Mouse (Mus musculus) CH12.LX (cell line): ENCODE results near the gene Cog1. TPM values are rescaled to one million over a fixed set of nuclear protein-coding genes. Genes with fewer than 3 reads are reported as not detected.

Source experiments
- DNase-seq: peaks from one replicate; pipeline ENCODE4 v3.0.0-alpha.2; 2013; ENCODE audit errors: extremely low read depth
- H3K27ac ChIP-seq: 2 replicates; pipeline ENCODE4 v1.5.1; 2012; ENCODE audit warnings: low read depth, mild to moderate bottlenecking, control low read depth, moderate library complexity; ENCODE audit not compliant: insufficient read depth
- H3K27me3 ChIP-seq: replicated peaks from 2 replicates; pipeline ENCODE3; 2012; ENCODE audit warnings: inconsistent platforms
- H3K36me3 ChIP-seq, 2 experiments: replicated peaks in 1 of 2; 2 replicates each; pipeline versions ENCODE3 to v1.6.1; 2012; ENCODE audit warnings: inconsistent platforms in 1 of 2, low read length in 1 of 2, mild to moderate bottlenecking in 1 of 2, mixed read lengths in 1 of 2, moderate library complexity in 1 of 2; ENCODE audit not compliant: control insufficient read depth in 1 of 2, insufficient read depth in 1 of 2
- H3K4me1 ChIP-seq, 2 experiments: 2 replicates each; pipeline ENCODE4 v1.6.1; 2012; ENCODE audit warnings: inconsistent platforms in 1 of 2, moderate library complexity in 1 of 2; ENCODE audit not compliant: insufficient read depth in 2 of 2, control insufficient read depth in 1 of 2
- H3K4me2 ChIP-seq: 2 replicates; pipeline ENCODE4 v1.6.1; 2012; ENCODE audit warnings: low read depth, mild to moderate bottlenecking, control low read depth; ENCODE audit not compliant: poor library complexity, insufficient read depth, severe bottlenecking
- H3K4me3 ChIP-seq, 3 experiments: fragments of 150-350 bp in 1 of 3; sonication (generic) in 1 of 3; replicated peaks in 1 of 3; 2 replicates each; pipeline versions ENCODE3 to v1.5.1; 2011 to 2012; ENCODE audit warnings: low read depth in 2 of 3, low read length in 2 of 3, mild to moderate bottlenecking in 2 of 3, moderate library complexity in 2 of 3, control low read depth in 1 of 3, improper control_type of control experiment in 1 of 3, inconsistent platforms in 1 of 3, mixed read lengths in 1 of 3; ENCODE audit not compliant: poor library complexity in 1 of 3
- H3K79me2 ChIP-seq: replicated peaks from 2 replicates; pipeline ENCODE4 v1.6.1; 2012; ENCODE audit warnings: mild to moderate bottlenecking, moderate library complexity; ENCODE audit not compliant: control insufficient read depth, poor library complexity, insufficient read depth, severe bottlenecking; ENCODE audit errors: extremely low read depth
- H3K9ac ChIP-seq: 2 replicates; pipeline ENCODE4 v1.6.1; 2012; ENCODE audit warnings: low read depth, mild to moderate bottlenecking, control low read depth, moderate library complexity; ENCODE audit not compliant: insufficient read depth
- H3K9me3 ChIP-seq: replicated peaks from 2 replicates; pipeline ENCODE3; 2012; ENCODE audit warnings: low read length, inconsistent platforms, mixed read lengths
- BHLHE40 ChIP-seq: IDR thresholded peaks from 2 replicates; pipeline ENCODE4 v1.6.1; 2011; ENCODE audit warnings: mild to moderate bottlenecking, low read depth, low read length, improper control_type of control experiment
- CHD1 ChIP-seq: IDR thresholded peaks from 2 replicates; pipeline ENCODE4 v1.6.1; 2012; ENCODE audit warnings: low read depth, low read length, improper control_type of control experiment, inconsistent platforms
- CHD2 ChIP-seq: IDR thresholded peaks from 2 replicates; pipeline ENCODE4 v1.6.1; 2011; ENCODE audit warnings: low read length, improper control_type of control experiment
- CTCF ChIP-seq, 2 experiments: IDR thresholded peaks in 1 of 2; conservative IDR thresholded peaks in 1 of 2; 2 replicates each; pipeline ENCODE4 v1.5.1; 2011 to 2012; ENCODE audit warnings: low read depth in 2 of 2, low read length in 2 of 2, improper control_type of control experiment in 1 of 2, inconsistent platforms in 1 of 2, mild to moderate bottlenecking in 1 of 2, moderate library complexity in 1 of 2
- E2F4 ChIP-seq: IDR thresholded peaks from 2 replicates; pipeline ENCODE4 v1.6.1; 2011; ENCODE audit warnings: low read depth, low read length, improper control_type of control experiment; ENCODE audit not compliant: insufficient replicate concordance
- ELF1 ChIP-seq: IDR thresholded peaks from 2 replicates; pipeline ENCODE4 v1.6.1; 2014; ENCODE audit warnings: low read depth, mild to moderate bottlenecking, inconsistent platforms, low read length, improper control_type of control experiment
- EP300 ChIP-seq: IDR thresholded peaks from 2 replicates; pipeline ENCODE4 v1.6.1; 2011; ENCODE audit warnings: low read length, improper control_type of control experiment
- ETS1 ChIP-seq: conservative IDR thresholded peaks from 2 replicates; pipeline ENCODE4 v1.6.1; 2012; ENCODE audit warnings: low read depth, mild to moderate bottlenecking, inconsistent platforms, low read length, improper control_type of control experiment, moderate library complexity
- GABPA ChIP-seq: IDR thresholded peaks from 2 replicates; pipeline ENCODE4 v1.6.1; 2012; ENCODE audit warnings: low read depth, low read length, improper control_type of control experiment, inconsistent platforms; ENCODE audit not compliant: insufficient replicate concordance
- HCFC1 ChIP-seq: IDR thresholded peaks from 2 replicates; pipeline ENCODE4 v1.6.1; 2012; ENCODE audit warnings: low read depth, mild to moderate bottlenecking, inconsistent platforms, low read length, improper control_type of control experiment
- IRF4 ChIP-seq: IDR thresholded peaks from 2 replicates; pipeline ENCODE4 v1.6.1; 2014; ENCODE audit warnings: low read depth, mild to moderate bottlenecking, inconsistent platforms, low read length, improper control_type of control experiment
- JUN ChIP-seq: IDR thresholded peaks from 2 replicates; pipeline ENCODE4 v1.6.1; 2011; ENCODE audit warnings: low read depth, mild to moderate bottlenecking, low read length, improper control_type of control experiment, moderate library complexity; ENCODE audit not compliant: insufficient read depth
- JUND ChIP-seq: conservative IDR thresholded peaks from 2 replicates; pipeline ENCODE4 v1.6.1; 2011; ENCODE audit warnings: low read depth, low read length, improper control_type of control experiment
- KAT2A ChIP-seq: IDR thresholded peaks from 2 replicates; pipeline ENCODE4 v1.6.1; 2012; ENCODE audit warnings: low read length, improper control_type of control experiment, inconsistent platforms; ENCODE audit not compliant: insufficient replicate concordance
- MAFK ChIP-seq: IDR thresholded peaks from 2 replicates; pipeline ENCODE4 v1.6.1; 2011; ENCODE audit warnings: low read length, improper control_type of control experiment; ENCODE audit not compliant: insufficient replicate concordance
- MAX ChIP-seq: IDR thresholded peaks from 2 replicates; pipeline ENCODE4 v1.6.1; 2011; ENCODE audit warnings: low read length, improper control_type of control experiment
- MAZ ChIP-seq: IDR thresholded peaks from 2 replicates; pipeline ENCODE4 v1.6.1; 2012; ENCODE audit warnings: low read depth, mild to moderate bottlenecking, inconsistent platforms, low read length, improper control_type of control experiment, moderate library complexity
- MEF2A ChIP-seq: IDR thresholded peaks from 2 replicates; pipeline ENCODE4 v1.6.1; 2014; ENCODE audit warnings: low read depth, mild to moderate bottlenecking, inconsistent platforms, low read length, improper control_type of control experiment, borderline replicate concordance
- MXI1 ChIP-seq: IDR thresholded peaks from 2 replicates; pipeline ENCODE4 v1.6.1; 2011; ENCODE audit warnings: mild to moderate bottlenecking, low read depth, low read length, improper control_type of control experiment
- MYC ChIP-seq: IDR thresholded peaks from 2 replicates; pipeline ENCODE4 v1.6.1; 2011; ENCODE audit warnings: low read depth, mild to moderate bottlenecking, improper control_type of control experiment, low read length
- NELFE ChIP-seq: IDR thresholded peaks from 2 replicates; pipeline ENCODE4 v1.6.1; 2011; ENCODE audit warnings: low read depth, low read length, improper control_type of control experiment
- NRF1 ChIP-seq: IDR thresholded peaks from 2 replicates; pipeline ENCODE4 v1.6.1; 2014; ENCODE audit warnings: low read depth, mild to moderate bottlenecking, inconsistent platforms, low read length, improper control_type of control experiment, moderate library complexity
- PAX5 ChIP-seq: IDR thresholded peaks from 2 replicates; pipeline ENCODE4 v1.6.1; 2012; ENCODE audit warnings: low read length, inconsistent platforms, mixed read lengths
- POLR2A ChIP-seq: IDR thresholded peaks from 2 replicates; pipeline ENCODE4 v1.6.1; 2011; ENCODE audit warnings: low read depth, mild to moderate bottlenecking, improper control_type of control experiment, low read length
- POLR2AphosphoS2 ChIP-seq: IDR thresholded peaks from 2 replicates; pipeline ENCODE4 v1.6.1; 2011; ENCODE audit warnings: low read depth, low read length, improper control_type of control experiment
- RAD21 ChIP-seq: IDR thresholded peaks from 2 replicates; pipeline ENCODE4 v1.6.1; 2011; ENCODE audit warnings: low read depth, mild to moderate bottlenecking, low read length, improper control_type of control experiment, moderate library complexity
- RCOR1 ChIP-seq: conservative IDR thresholded peaks from 2 replicates; pipeline ENCODE4 v1.6.1; 2012; ENCODE audit warnings: low read depth, mild to moderate bottlenecking, inconsistent platforms, low read length, improper control_type of control experiment
- SIN3A ChIP-seq: IDR thresholded peaks from 2 replicates; pipeline ENCODE4 v1.6.1; 2012; ENCODE audit warnings: low read length, improper control_type of control experiment, inconsistent platforms
- SMC3 ChIP-seq: IDR thresholded peaks from 2 replicates; pipeline ENCODE4 v1.6.1; 2011; ENCODE audit warnings: low read depth, low read length, improper control_type of control experiment
- TBP ChIP-seq: conservative IDR thresholded peaks from 2 replicates; pipeline ENCODE4 v1.6.1; 2011; ENCODE audit warnings: low read depth, low read length, improper control_type of control experiment
- TCF12 ChIP-seq: IDR thresholded peaks from 2 replicates; pipeline ENCODE4 v1.6.1; 2014; ENCODE audit warnings: low read depth, mild to moderate bottlenecking, inconsistent platforms, low read length, improper control_type of control experiment
- UBTF ChIP-seq: IDR thresholded peaks from 2 replicates; pipeline ENCODE4 v1.6.1; 2012; ENCODE audit warnings: low read depth, mild to moderate bottlenecking, inconsistent platforms, low read length, improper control_type of control experiment, moderate library complexity
- USF1 ChIP-seq: IDR thresholded peaks from 2 replicates; pipeline ENCODE4 v1.6.1; 2014; ENCODE audit warnings: low read depth, mild to moderate bottlenecking, inconsistent platforms, low read length, improper control_type of control experiment
- USF2 ChIP-seq: conservative IDR thresholded peaks from 2 replicates; pipeline ENCODE4 v1.6.1; 2011; ENCODE audit warnings: low read depth, low read length, improper control_type of control experiment
- ZC3H11A ChIP-seq: IDR thresholded peaks from 2 replicates; pipeline ENCODE4 v1.6.1; 2012; ENCODE audit warnings: low read depth, mild to moderate bottlenecking, inconsistent platforms, low read length, improper control_type of control experiment
- ZKSCAN1 ChIP-seq: IDR thresholded peaks from 2 replicates; pipeline ENCODE4 v1.6.1; 2012; ENCODE audit warnings: low read depth, inconsistent platforms, low read length, improper control_type of control experiment, borderline replicate concordance
- ZMIZ1 ChIP-seq: IDR thresholded peaks from 2 replicates; pipeline ENCODE4 v1.6.1; 2012; ENCODE audit warnings: low read depth, mild to moderate bottlenecking, inconsistent platforms, low read length, improper control_type of control experiment
- ZNF384 ChIP-seq: IDR thresholded peaks from 2 replicates; pipeline ENCODE4 v1.6.1; 2012; ENCODE audit warnings: low read depth, low read length, improper control_type of control experiment, inconsistent platforms
- dilution Hi-C: fragments of 300-500 bp; cut with MboI; formaldehyde crosslinking; loops from 2 replicates; pipeline ENCODE4 v1.14.3; 2020; ENCODE audit warnings: low sequenced_read_pairs; ENCODE audit not compliant: extremely low pct_unique_long_range_greater_than_20kb, extremely low pct_ligation_motif_present
- in situ Hi-C: fragments of 300-500 bp; cut with MboI; formaldehyde crosslinking; loops from 3 replicates; pipeline ENCODE4 v1.14.3; 2019; ENCODE audit warnings: low sequenced_read_pairs, low pct_ligation_motif_present, low pct_unique_long_range_greater_than_20kb, mixed read lengths
- polyA plus RNA-seq: library from polyadenylated mRNA; unstranded; fragments of >175 nt; gene quantifications from 2 replicates; pipeline ENCODE4 v1.2.1, GENCODE M21; 2012; ENCODE audit warnings: low read depth; ENCODE audit not compliant: insufficient read length
- total RNA-seq, 2 experiments: library from RNA; depleted of rRNA; stranded (reverse); fragments of 300-350 nt in 1 of 2; fragments of >200 nt in 1 of 2; gene quantifications; 2 replicates each; pipeline ENCODE4 v1.2.3; 2012 to 2014

The Cog1 gene
- total and polyA plus RNA-seq, 3 experiments, result 15.8 to 38.6 (median 28.2) TPM

DNA sequence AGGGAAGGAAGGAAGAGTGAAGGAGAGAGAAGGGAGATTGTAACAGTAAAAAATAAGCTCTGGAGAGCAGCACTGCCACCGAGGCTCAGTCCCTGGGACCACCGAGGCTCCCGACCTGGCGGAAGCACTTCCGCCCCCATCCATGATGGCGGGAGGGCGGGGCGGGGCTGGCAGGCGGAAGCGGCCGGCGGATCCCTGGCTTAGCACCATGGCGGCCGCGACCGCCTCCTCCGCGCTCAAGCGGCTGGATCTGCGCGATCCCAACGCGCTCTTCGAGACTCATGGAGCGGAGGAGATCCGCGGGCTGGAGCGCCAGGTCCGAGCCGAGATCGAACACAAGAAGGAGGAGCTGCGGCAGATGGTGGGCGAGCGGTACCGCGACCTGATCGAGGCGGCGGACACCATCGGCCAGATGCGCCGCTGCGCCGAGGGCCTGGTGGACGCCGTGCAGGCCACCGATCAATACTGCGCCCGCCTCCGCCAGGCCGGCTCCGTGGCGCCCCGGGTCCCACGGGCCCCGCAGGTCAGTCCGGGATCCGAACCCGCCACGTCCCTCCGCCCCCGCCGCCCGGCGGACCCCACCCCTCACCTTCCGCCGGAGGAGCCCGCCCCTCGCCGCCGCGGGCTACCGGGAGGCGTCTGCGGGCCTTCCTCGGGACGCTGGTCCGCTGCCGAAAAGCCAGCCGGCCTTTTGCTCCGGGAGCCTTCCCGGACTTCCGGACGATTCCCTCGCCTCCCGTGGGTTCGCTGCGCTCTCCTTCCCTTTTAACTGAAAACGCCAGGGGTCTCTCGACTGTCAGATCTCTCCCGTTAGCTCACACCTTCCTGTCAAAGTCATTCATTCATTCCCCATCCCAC lies 613 bp downstream of the Cog1 start, which contains the start of gene Slc39a11:
Slc39a11 (minus strand) TSS at position 727 of the 858 bp plus-strand sequence.
- H3K4me1 ChIP-seq, result peaks cover 9 to 28% of the 10 kb centered on the region in 2 experiments; a peak in 3 of 4 replicates
- in situ Hi-C loops (no loop called here), dilution Hi-C loops (no loop called here)
- H3K27ac ChIP-seq, result peak within 1 kb of the TSS; percentile 73
- DNase-seq, result peak; percentile 79
- H3K9me3 ChIP-seq, result peaks cover 4% of the 10 kb centered on the region
- H3K4me2 ChIP-seq, result peak within 1 kb of the TSS; percentile 94
- TF ChIP-seq SMC3 (no peak), EP300 (no peak), MAFK (no peak), NRF1 (peak; percentile 45; the same call in 1 of the 2 replicates), SIN3A (peak; percentile 73; the same call in 1 of the 2 replicates), IRF4 (no peak; the same call in 1 of the 2 replicates), ELF1 (peak; percentile 96), RAD21 (no peak), RCOR1 (no peak; the same call in 1 of the 2 replicates), MXI1 (peak; percentile 64), MAX (no peak), CHD2 (peak; percentile 15; the same call in 1 of the 2 replicates), ETS1 (peak; percentile 20; the same call in 1 of the 2 replicates), USF2 (no peak), MYC (no peak), TBP (0 out of 2 replicates have a peak, but pooled peaks have one; percentile 42), BHLHE40 (no peak), POLR2AphosphoS2 (no peak; the same call in 1 of the 2 replicates), CHD1 (no peak), POLR2A (peak; percentile 86), PAX5 (no peak), ZC3H11A (no peak), MEF2A (no peak), CTCF (conservative IDR thresholded peaks at IDR 0.05 in 1 of 2, IDR thresholded peaks at IDR 0.05 in 1 of 2; ENCODE audit: low read depth in 2 of 2, low read length in 2 of 2) (no peak), HCFC1 (peak; percentile 83), ZKSCAN1 (no peak), ZMIZ1 (peak; percentile 43; the same call in 1 of the 2 replicates), JUND (no peak), E2F4 (no peak), UBTF (no peak), JUN (no peak), USF1 (no peak), GABPA (no peak), ZNF384 (no peak), TCF12 (peak; percentile 72), NELFE (peak; percentile 74), MAZ (0 out of 2 replicates have a peak, but pooled peaks have one; percentile 31), KAT2A (peak; percentile 44; the same call in 1 of the 2 replicates)
- H3K79me2 ChIP-seq, result no peaks in the 10 kb centered on the region
- H3K36me3 ChIP-seq, result peaks cover 30 to 35% of the 10 kb centered on the region in 2 experiments
- peaks cover 2% of the 10 kb centered on the region for H3K27me3 ChIP-seq
- peak within 1 kb of the TSS; percentile 95 for H3K9ac ChIP-seq
- peak within 1 kb of the TSS; percentile 76 to 97 (median 95) for H3K4me3 ChIP-seq
